Mouse (Mus musculus) limb, embryonic 12.5 days (tissue): ENCODE data around the gene Spns2. TPM values are rescaled to one million over a fixed set of nuclear protein-coding genes. Genes with fewer than 3 reads are reported as not detected.
A peak's percentile ranks its signal among the peaks of the same experiment; 100 is the strongest.

Experiments used
- ATAC-seq: fragments of 200-750 bp; cut with Nextera tagmentation; 2 replicates; pipeline ENCODE4 v1.8.0; 2017; ENCODE audit warnings: low read depth, moderate TSS enrichment; ENCODE audit not compliant: insufficient number of reproducible peaks, insufficient read depth, low FRiP score, low TSS enrichment
- H3K27ac ChIP-seq: fragments of 300-500 bp; sonication (generic); 2 replicates; pipeline ENCODE4 v1.5.1; 2016; ENCODE audit warnings: mild to moderate bottlenecking, moderate library complexity
- H3K27me3 ChIP-seq: fragments of 300-500 bp; sonication (generic); 2 replicates; pipeline ENCODE4 v1.6.1; 2016; ENCODE audit warnings: mild to moderate bottlenecking, moderate library complexity
- H3K36me3 ChIP-seq: fragments of 300-500 bp; sonication (generic); 2 replicates; pipeline ENCODE4 v1.6.1; 2016; ENCODE audit warnings: mild to moderate bottlenecking, moderate library complexity
- H3K4me1 ChIP-seq: fragments of 300-500 bp; sonication (generic); replicated peaks from 2 replicates; pipeline ENCODE4 v1.6.1; 2016
- H3K4me2 ChIP-seq: fragments of 300-500 bp; sonication (generic); 2 replicates; pipeline ENCODE4 v1.6.1; 2016; ENCODE audit warnings: mild to moderate bottlenecking, moderate library complexity
- H3K4me3 ChIP-seq: fragments of 300-500 bp; sonication (generic); replicated peaks from 2 replicates; pipeline ENCODE4 v1.5.1; 2016; ENCODE audit warnings: mild to moderate bottlenecking
- H3K9ac ChIP-seq: fragments of 300-500 bp; sonication (generic); replicated peaks from 2 replicates; pipeline ENCODE4 v1.6.1; 2016; ENCODE audit warnings: mild to moderate bottlenecking, moderate library complexity
- H3K9me3 ChIP-seq: fragments of 300-500 bp; sonication (generic); 2 replicates; pipeline ENCODE4 v1.6.1; 2016; ENCODE audit warnings: mild to moderate bottlenecking, moderate library complexity
- WGBS: fragments of 180-500 bp; shearing (Covaris S2); methylation state at CpG from one replicate; pipeline ENCODE4 v1.1.7; 2016; 5-methylcytosine and 5-hydroxymethylcytosine counted together
- polyA plus RNA-seq: library from polyadenylated mRNA; unstranded; fragments of >200 nt; fragmentation: Nextera tagmentation; extraction: Ambion mirVana; gene quantifications from 2 replicates; pipeline ENCODE4 v1.2.1, GENCODE M21; 2016

Spns2 gene
- polyA plus RNA-seq, 1 experiment from 2014 or later, result 2.1 TPM

DNA sequence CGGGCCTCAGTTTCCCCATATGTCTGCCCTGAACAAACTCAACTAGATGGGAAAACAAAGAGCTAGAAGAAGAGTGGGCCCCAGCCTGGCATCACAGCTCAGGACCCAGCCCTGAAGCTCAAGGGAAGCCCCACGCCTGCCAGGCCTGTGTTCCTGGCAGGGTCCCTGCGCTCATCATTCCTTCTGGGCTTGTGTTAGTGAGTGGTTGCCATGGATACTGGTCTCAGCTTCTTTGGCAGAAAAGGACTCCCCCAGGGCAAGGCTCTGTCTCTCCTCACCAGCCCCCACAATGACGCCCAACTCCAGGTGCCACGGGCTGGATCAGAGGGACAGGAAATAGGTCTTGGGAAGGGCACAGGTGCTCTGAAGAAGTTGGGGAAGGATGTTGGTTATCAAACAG, 4.5 kb downstream of the Spns2 start:
- H3K4me3 ChIP-seq, result no peak overlapping the region

DNA sequence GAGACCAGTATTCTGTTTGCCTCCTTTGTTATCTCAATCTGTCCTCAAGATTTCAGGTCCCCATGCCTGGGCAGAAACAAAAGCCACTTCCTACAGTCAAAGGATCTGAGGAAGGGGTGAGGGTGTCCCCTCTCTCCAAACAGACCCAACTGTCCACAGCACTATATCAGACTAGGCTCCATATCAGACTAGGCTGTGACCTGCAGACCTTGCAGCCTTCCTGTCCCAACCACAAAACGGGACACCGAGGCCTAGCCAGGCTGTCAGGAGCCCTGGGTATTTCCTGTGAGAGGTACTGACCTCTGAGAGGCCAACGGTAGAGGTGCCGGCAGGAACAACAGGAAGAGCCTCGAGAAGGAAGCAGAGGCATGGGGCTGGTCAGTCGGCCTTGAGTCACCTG, 5.2 kb downstream of the Spns2 start:
- Histone ChIP-seq H3K27me3 (peaks cover 41% of the 10 kb centered on the region), H3K4me1 (peaks cover 13% of the 10 kb centered on the region), H3K9ac (no peak overlapping the region), H3K9me3 (no peaks in the 10 kb centered on the region), H3K36me3 (no peaks in the 10 kb centered on the region), H3K4me3 (no peak overlapping the region), H3K27ac (no peak overlapping the region), H3K4me2 (no peak overlapping the region)
- WGBS, result 64% methylated on average over 6 of the region's 6 CpGs
- ATAC-seq, result no peak

More for the DNA sequence above, 4.5 kb downstream of the Spns2 start:
- 60% methylated on average over 5 of the region's 5 CpGs for WGBS
- Histone ChIP-seq H3K27ac (no peak overlapping the region), H3K36me3 (no peaks in the 10 kb centered on the region), H3K9ac (no peak overlapping the region), H3K4me1 (peaks cover 17% of the 10 kb centered on the region), H3K27me3 (peaks cover 47% of the 10 kb centered on the region), H3K9me3 (no peaks in the 10 kb centered on the region), H3K4me2 (no peak overlapping the region)
- no peak for ATAC-seq

DNA sequence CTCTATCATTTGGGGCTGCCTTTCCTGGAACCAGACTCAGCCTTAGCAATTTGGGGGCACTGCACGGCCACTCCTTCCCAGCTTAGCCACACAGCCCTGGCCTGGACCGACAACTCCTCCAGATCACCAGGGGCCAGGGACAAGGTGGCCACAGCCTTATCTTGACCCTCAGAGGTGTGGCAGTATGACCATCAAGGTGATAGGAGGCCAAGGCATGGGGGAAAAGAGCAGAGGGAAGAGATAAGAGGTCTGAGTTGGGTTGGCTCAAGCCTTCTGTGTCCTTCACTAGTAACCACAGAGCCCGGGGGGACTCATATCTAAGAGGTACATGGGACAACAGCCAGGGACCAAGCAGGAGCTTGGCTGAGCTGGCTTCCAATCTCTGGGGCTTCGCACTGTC, 7.8 kb downstream of the Spns2 start:
- no peak overlapping the region for H3K9ac ChIP-seq
- no peak overlapping the region for H3K27ac ChIP-seq
- no peak overlapping the region for H3K4me2 ChIP-seq
- no peaks in the 10 kb centered on the region for H3K4me1 ChIP-seq
- no peak overlapping the region for H3K4me3 ChIP-seq
- ATAC-seq, result no peak
- H3K36me3 ChIP-seq, result no peaks in the 10 kb centered on the region
- 82% methylated on average over 4 of the region's 4 CpGs for WGBS
- H3K27me3 ChIP-seq, result peaks cover 15% of the 10 kb centered on the region
- H3K9me3 ChIP-seq, result no peaks in the 10 kb centered on the region

DNA sequence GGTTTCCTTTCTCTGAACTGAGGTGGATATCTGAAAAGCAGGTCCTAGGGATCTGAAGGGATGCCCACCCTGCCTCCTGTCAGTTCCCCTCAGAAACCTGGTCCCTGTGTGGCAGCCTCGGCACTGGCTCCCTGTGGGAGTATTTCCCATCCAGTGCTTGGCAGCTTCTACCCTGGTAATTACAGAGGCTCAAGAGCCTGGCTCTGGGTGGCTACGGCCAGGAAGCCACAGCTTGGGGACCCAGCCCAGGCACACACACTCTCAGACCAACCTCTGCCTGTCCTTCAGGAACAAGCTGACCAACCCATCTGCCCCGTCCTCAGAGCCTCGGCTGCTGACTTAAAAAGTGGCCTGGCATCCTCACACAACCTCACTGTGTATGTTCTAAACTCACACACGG, 8.4 kb downstream of the Spns2 start:
- Histone ChIP-seq H3K4me3 (no peak overlapping the region), H3K4me2 (no peak overlapping the region), H3K4me1 (no peaks in the 10 kb centered on the region), H3K9me3 (no peaks in the 10 kb centered on the region), H3K36me3 (no peaks in the 10 kb centered on the region), H3K27ac (no peak overlapping the region), H3K27me3 (peaks cover 9% of the 10 kb centered on the region), H3K9ac (0 out of 2 replicates have a peak overlapping the region, but pooled peaks have one; percentile 8)
- 79% methylated on average over 5 of the region's 5 CpGs for WGBS
- no peak for ATAC-seq

DNA sequence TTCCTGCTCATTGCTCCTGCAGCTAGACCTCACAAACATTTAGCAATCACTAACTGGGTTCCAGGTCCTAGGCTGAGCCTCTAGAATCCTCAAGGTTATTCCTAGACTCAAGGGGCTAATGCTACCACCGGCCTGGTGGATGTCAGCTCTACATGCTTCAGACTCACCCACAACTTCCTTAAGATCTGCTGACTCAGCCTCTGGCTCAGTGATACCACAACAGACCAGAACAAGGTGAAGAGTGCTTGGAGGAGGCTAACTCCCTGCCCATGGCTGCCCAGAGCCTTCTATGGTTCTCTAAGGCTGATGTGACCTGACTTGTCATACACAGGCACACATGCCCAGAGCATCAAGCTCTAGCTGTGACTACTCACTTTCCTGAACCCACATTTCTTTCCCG, 10.2 kb downstream of the Spns2 start:
- no peak overlapping the region for H3K9ac ChIP-seq
- WGBS, result 85% methylated on average over 2 of the region's 2 CpGs
- H3K9me3 ChIP-seq, result no peaks in the 10 kb centered on the region
- H3K27me3 ChIP-seq, result no peaks in the 10 kb centered on the region; the same call in 1 of the 2 replicates
- no peak for ATAC-seq
- H3K4me3 ChIP-seq, result no peak overlapping the region
- H3K4me1 ChIP-seq, result no peaks in the 10 kb centered on the region
- H3K27ac ChIP-seq, result no peak overlapping the region
- H3K4me2 ChIP-seq, result no peak overlapping the region
- H3K36me3 ChIP-seq, result no peaks in the 10 kb centered on the region

DNA sequence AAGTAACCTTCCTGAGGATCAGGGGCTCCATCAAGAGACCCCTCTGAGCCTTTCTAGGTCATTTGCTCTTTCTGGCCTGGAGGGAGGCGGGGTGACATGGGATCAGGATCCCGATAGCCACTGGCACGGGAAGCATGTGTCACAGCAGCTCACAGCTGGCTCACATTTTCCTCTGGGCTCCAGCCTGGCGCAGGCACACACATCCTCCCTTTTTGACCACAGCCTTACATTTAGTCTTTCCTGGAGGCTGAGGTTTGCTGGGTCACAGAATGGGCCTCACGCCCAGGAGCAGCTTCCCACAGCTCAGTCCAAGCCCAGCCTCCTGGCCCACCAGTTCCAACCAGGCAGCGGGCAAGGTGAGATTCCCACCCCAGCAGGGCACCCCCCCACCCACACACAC, 11.5 kb downstream of the Spns2 start:
- WGBS, result 55% methylated on average over 6 of the region's 6 CpGs
- no peak overlapping the region for H3K4me3 ChIP-seq
- H3K4me2 ChIP-seq, result no peak overlapping the region
- no peaks in the 10 kb centered on the region for H3K36me3 ChIP-seq
- H3K4me1 ChIP-seq, result no peaks in the 10 kb centered on the region
- no peaks in the 10 kb centered on the region for H3K9me3 ChIP-seq
- H3K27me3 ChIP-seq, result no peaks in the 10 kb centered on the region; the same call in 1 of the 2 replicates
- no peak for ATAC-seq
- no peak overlapping the region for H3K9ac ChIP-seq
- H3K27ac ChIP-seq, result no peak overlapping the region

DNA sequence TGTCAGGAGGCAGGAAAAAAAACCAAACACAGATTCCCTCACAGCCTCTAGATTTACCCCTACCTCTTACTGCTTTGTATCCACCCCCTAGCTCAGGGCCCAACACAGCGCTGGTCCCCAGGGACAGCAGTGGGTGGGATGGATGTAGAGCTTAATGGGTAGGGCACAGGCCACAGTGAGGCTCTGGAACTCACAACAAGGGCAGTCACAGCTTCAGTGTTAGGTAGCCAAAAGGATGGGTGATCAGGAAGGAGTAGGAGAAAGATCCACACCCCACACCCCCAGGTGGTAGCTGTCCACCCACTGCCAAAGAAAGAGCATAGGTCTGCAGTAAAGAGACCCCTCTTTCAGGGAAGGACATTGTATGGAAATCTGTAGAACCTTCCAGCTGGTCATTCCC, 12.1 kb downstream of the Spns2 start:
- Histone ChIP-seq H3K4me2 (no peak overlapping the region), H3K4me3 (no peak overlapping the region), H3K9ac (no peak overlapping the region), H3K36me3 (no peaks in the 10 kb centered on the region), H3K27ac (no peak overlapping the region), H3K4me1 (no peaks in the 10 kb centered on the region), H3K27me3 (no peaks in the 10 kb centered on the region; the same call in 1 of the 2 replicates), H3K9me3 (no peaks in the 10 kb centered on the region)
- no peak for ATAC-seq
- 95% methylated on average over 1 of the region's 1 CpGs for WGBS

DNA sequence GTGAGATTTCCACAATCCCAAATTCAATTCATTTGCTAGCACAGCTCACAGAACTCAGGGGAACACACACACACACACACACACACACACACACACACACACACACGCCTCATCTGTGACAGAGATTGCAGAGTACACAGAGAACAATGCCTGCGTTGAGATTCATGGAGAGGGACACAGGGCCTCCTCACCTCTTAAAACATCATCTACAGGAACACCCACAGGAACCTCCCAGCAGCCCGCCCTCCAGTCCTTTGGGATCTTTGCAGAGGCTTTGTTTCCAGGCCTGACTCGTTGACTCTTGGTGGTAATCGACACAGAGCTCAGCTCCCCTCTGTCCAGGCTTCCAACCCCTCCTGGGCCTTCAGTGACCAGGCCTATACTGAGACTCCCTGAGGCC, 12.5 kb downstream of the Spns2 start:
- H3K4me2 ChIP-seq, result no peak overlapping the region
- ATAC-seq, result no peak
- H3K27ac ChIP-seq, result no peak overlapping the region
- H3K27me3 ChIP-seq, result no peaks in the 10 kb centered on the region; the same call in 1 of the 2 replicates
- 57% methylated on average over 5 of the region's 5 CpGs for WGBS
- no peak overlapping the region for H3K4me3 ChIP-seq
- H3K36me3 ChIP-seq, result no peaks in the 10 kb centered on the region
- no peak overlapping the region for H3K9ac ChIP-seq
- no peaks in the 10 kb centered on the region for H3K9me3 ChIP-seq
- no peaks in the 10 kb centered on the region for H3K4me1 ChIP-seq

DNA sequence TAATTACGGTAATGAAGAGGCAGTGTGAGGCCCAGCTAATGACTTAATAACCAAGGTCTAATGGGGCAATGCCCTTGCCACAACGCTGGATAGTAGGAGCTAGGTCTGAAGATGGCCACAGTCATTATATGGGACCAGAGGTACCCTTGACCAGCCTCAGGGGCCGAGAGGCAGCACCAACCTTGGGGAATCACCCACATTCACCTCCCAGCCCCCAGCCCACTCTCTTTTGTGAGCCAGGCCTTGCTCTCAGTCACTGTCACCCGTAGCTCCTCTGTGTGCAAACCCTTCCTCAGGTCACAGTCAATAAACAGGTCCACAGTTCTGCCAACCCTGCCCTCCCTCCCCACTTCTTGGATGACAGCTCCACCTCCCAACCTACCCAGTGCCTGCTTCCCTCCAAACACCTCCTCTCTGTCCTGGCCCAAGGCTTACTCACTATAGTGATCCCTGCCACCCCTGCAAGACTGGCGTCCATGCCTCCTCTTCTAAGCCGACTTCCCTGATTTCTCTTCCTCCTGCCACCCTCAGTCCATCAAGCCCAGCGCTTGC, 13.6 kb downstream of the Spns2 start:
- Histone ChIP-seq H3K9ac (no peak overlapping the region), H3K27ac (no peak overlapping the region), H3K4me1 (no peaks in the 10 kb centered on the region), H3K36me3 (no peaks in the 10 kb centered on the region), H3K9me3 (no peaks in the 10 kb centered on the region), H3K4me3 (no peak overlapping the region), H3K27me3 (no peaks in the 10 kb centered on the region; the same call in 1 of the 2 replicates), H3K4me2 (no peak overlapping the region)
- ATAC-seq, result no peak
- 75% methylated on average over 7 of the region's 7 CpGs for WGBS

DNA sequence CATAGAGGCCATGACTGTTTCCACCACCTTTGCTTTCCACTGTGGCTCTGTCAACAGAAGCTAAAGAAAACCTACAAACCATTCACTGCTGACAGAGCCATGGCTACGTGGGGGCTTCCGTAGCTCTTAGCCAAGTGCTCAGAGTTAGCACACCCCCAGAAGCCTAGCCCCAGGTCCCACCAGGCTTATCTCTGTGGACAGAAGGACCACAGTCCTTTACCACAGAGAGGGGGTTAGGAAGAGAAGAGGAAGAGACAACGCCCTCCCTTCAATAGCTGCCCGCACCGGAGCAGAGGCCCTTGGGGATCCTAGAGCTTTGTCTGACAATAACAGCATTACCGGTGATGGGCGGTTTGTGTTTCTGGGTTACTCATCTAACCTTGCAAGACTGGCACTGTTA, 14.3 kb downstream of the Spns2 start:
- 82% methylated on average over 7 of the region's 7 CpGs for WGBS
- no peak overlapping the region for H3K27ac ChIP-seq

DNA sequence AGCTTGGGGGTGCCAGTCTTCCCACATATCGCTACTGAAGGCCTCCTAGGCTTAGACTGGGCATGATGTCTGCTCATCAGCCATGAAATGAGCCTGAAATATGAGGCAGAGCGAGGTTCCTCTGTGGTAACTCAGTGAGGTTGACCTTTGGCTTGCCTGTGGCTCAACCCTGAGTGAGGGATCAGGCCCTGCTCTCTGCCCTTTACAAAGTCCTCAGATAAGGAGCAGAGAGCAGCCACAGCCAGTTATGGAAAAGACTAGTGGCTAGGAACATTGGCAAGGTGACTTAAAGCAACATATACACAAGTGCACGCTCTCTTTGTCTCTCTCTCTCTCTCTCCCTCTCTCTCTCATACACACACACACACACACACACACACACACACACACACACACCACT, 14.8 kb downstream of the Spns2 start:
- H3K4me1 ChIP-seq, result no peaks in the 10 kb centered on the region
- no peak overlapping the region for H3K4me2 ChIP-seq
- H3K4me3 ChIP-seq, result no peak overlapping the region
- H3K9me3 ChIP-seq, result no peaks in the 10 kb centered on the region
- H3K9ac ChIP-seq, result no peak overlapping the region
- WGBS, result 82% methylated on average over 3 of the region's 3 CpGs
- no peak for ATAC-seq
- no peaks in the 10 kb centered on the region for H3K36me3 ChIP-seq
- no peaks in the 10 kb centered on the region; the same call in 1 of the 2 replicates for H3K27me3 ChIP-seq
- no peak overlapping the region for H3K27ac ChIP-seq

More for the DNA sequence above, 14.3 kb downstream of the Spns2 start:
- ATAC-seq, result no peak
- Histone ChIP-seq H3K27me3 (no peaks in the 10 kb centered on the region; the same call in 1 of the 2 replicates), H3K4me2 (no peak overlapping the region), H3K36me3 (no peaks in the 10 kb centered on the region), H3K4me1 (no peaks in the 10 kb centered on the region), H3K4me3 (no peak overlapping the region), H3K9ac (no peak overlapping the region), H3K9me3 (no peaks in the 10 kb centered on the region)

DNA sequence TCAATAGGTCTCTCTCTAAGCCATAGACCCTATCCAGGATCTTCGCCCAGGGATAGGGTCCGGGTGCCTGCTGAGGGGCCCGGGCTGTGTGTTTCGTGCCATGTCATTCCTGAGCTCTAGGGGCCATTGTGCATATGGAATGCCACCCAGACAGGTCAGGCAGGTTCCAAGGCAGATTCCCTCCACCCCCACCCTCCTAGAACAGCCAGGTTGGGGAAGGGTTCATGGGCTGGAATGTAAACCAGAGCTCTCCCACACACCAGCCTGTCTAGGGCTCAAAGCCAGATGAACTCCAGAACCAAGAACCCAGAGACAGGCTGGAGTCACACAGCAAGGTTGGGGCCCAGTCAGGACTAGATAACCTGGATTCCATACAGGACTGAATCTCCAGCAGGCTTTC, 16.2 kb downstream of the Spns2 start:
- no peak for ATAC-seq

More for the DNA sequence above, 16.2 kb downstream of the Spns2 start:
- H3K4me3 ChIP-seq, result no peak overlapping the region
- WGBS, result 84% methylated on average over 4 of the region's 4 CpGs
- peaks cover 7% of the 10 kb centered on the region; the same call in 1 of the 2 replicates for H3K4me1 ChIP-seq
- H3K36me3 ChIP-seq, result no peaks in the 10 kb centered on the region
- H3K9me3 ChIP-seq, result no peaks in the 10 kb centered on the region
- no peaks in the 10 kb centered on the region; the same call in 1 of the 2 replicates for H3K27me3 ChIP-seq
- no peak overlapping the region for H3K4me2 ChIP-seq
- no peak overlapping the region for H3K9ac ChIP-seq
- H3K27ac ChIP-seq, result no peak overlapping the region
